Mouse (Mus musculus): ENCODE measurements around the gene Kcnj10. TPM values are rescaled to one million over a fixed set of nuclear protein-coding genes. Genes with fewer than 3 reads are reported as not detected.
A peak's percentile ranks its signal among the peaks of the same experiment; 100 is the strongest.

Gene Kcnj10
- polyA plus RNA-seq, 1 experiment from 2014 or later, result 2.6 TPM

- Histone ChIP-seq H3K27ac (ENCODE audit: low read depth, low read length) (0 out of 2 replicates have a peak overlapping the region, but pooled peaks have one; percentile 5), H3K4me1 (ENCODE audit: control insufficient read depth, insufficient read depth, low read length) (peaks cover 18% of the 10 kb centered on the region), H3K4me2 (ENCODE audit: low read depth, low read length) (peak overlapping the region; percentile 72), H3K4me3 (ENCODE audit: low read depth, low read length) (peak overlapping the region; percentile 45), H3K9me3 (ENCODE audit: control insufficient read depth, low read length) (no peaks in the 10 kb centered on the region), H3K9ac (replicated peaks; ENCODE audit: low read depth, low read length) (peak overlapping the region; percentile 62), H3K36me3 (ENCODE audit: control insufficient read depth, insufficient read depth, low read length) (no peaks in the 10 kb centered on the region), H3K27me3 (ENCODE audit: control insufficient read depth, insufficient read depth, low read length) (no peaks in the 10 kb centered on the region)
- 19% methylated on average over 86 of the region's 94 CpGs for WGBS
- peak; percentile 50 for ATAC-seq (ENCODE audit: low read depth)
These were observed 15.1 kb upstream of the Kcnj10 start for GRCm38 (mm10) chr1:172325680-172326535.

- peak overlapping the region; percentile 62; the same call in 1 of the 2 replicates for H3K9ac ChIP-seq (replicated peaks; ENCODE audit: low read depth, low read length)
These were observed 14.3 kb upstream of the Kcnj10 start for GRCm38 (mm10) chr1:172326684-172327083.

GRCm38 (mm10) chr1:172327206-172328001 lies 13.6 kb upstream of the Kcnj10 start:
- no peaks in the 10 kb centered on the region for H3K27me3 ChIP-seq (ENCODE audit: control insufficient read depth, insufficient read depth, low read length)
- no peak overlapping the region for H3K27ac ChIP-seq (ENCODE audit: low read depth, low read length)
- H3K4me2 ChIP-seq (ENCODE audit: low read depth, low read length), result no peak overlapping the region
- 90% methylated on average over 16 of the region's 16 CpGs for WGBS
- H3K4me1 ChIP-seq (ENCODE audit: control insufficient read depth, insufficient read depth, low read length), result peaks cover 18% of the 10 kb centered on the region
- H3K9me3 ChIP-seq (ENCODE audit: control insufficient read depth, low read length), result no peaks in the 10 kb centered on the region
- no peak overlapping the region for H3K4me3 ChIP-seq (ENCODE audit: low read depth, low read length)
- H3K9ac ChIP-seq (replicated peaks; ENCODE audit: low read depth, low read length), result no peak overlapping the region
- no peaks in the 10 kb centered on the region for H3K36me3 ChIP-seq (ENCODE audit: control insufficient read depth, insufficient read depth, low read length)
- ATAC-seq (ENCODE audit: low read depth), result no peak

More at GRCm38 (mm10) chr1:172326684-172327083, 14.3 kb upstream of the Kcnj10 start:
- Histone ChIP-seq H3K9me3 (ENCODE audit: control insufficient read depth, low read length) (no peaks in the 10 kb centered on the region), H3K27ac (ENCODE audit: low read depth, low read length) (no peak overlapping the region), H3K4me1 (ENCODE audit: control insufficient read depth, insufficient read depth, low read length) (peaks cover 18% of the 10 kb centered on the region), H3K36me3 (ENCODE audit: control insufficient read depth, insufficient read depth, low read length) (no peaks in the 10 kb centered on the region), H3K4me3 (ENCODE audit: low read depth, low read length) (peak overlapping the region; percentile 45), H3K27me3 (ENCODE audit: control insufficient read depth, insufficient read depth, low read length) (no peaks in the 10 kb centered on the region), H3K4me2 (ENCODE audit: low read depth, low read length) (peak overlapping the region; percentile 72)
- no peak for ATAC-seq (ENCODE audit: low read depth)
- 63% methylated on average over 11 of the region's 11 CpGs for WGBS

GRCm38 (mm10) chr1:172328041-172328440 lies 13.0 kb upstream of the Kcnj10 start:
- H3K4me1 ChIP-seq (ENCODE audit: control insufficient read depth, insufficient read depth, low read length), result peaks cover 18% of the 10 kb centered on the region

GRCm38 (mm10) chr1:172328461-172328860 lies 12.5 kb upstream of the Kcnj10 start:
- no peak for ATAC-seq (ENCODE audit: low read depth)
- peak overlapping the region; percentile 24; the same call in 1 of the 2 replicates for H3K4me3 ChIP-seq (ENCODE audit: low read depth, low read length)
- WGBS, result 83% methylated on average over 7 of the region's 7 CpGs
- peaks cover 18% of the 10 kb centered on the region for H3K4me1 ChIP-seq (ENCODE audit: control insufficient read depth, insufficient read depth, low read length)
- H3K4me2 ChIP-seq (ENCODE audit: low read depth, low read length), result peak overlapping the region; percentile 46; the same call in 1 of the 2 replicates
- H3K9ac ChIP-seq (replicated peaks; ENCODE audit: low read depth, low read length), result no peak overlapping the region
- H3K27me3 ChIP-seq (ENCODE audit: control insufficient read depth, insufficient read depth, low read length), result no peaks in the 10 kb centered on the region
- H3K9me3 ChIP-seq (ENCODE audit: control insufficient read depth, low read length), result no peaks in the 10 kb centered on the region
- no peak overlapping the region for H3K27ac ChIP-seq (ENCODE audit: low read depth, low read length)
- H3K36me3 ChIP-seq (ENCODE audit: control insufficient read depth, insufficient read depth, low read length), result no peaks in the 10 kb centered on the region

More at GRCm38 (mm10) chr1:172328041-172328440, 13.0 kb upstream of the Kcnj10 start:
- WGBS, result 88% methylated on average over 3 of the region's 3 CpGs
- no peak overlapping the region for H3K4me3 ChIP-seq (ENCODE audit: low read depth, low read length)
- H3K9me3 ChIP-seq (ENCODE audit: control insufficient read depth, low read length), result no peaks in the 10 kb centered on the region
- no peak overlapping the region for H3K27ac ChIP-seq (ENCODE audit: low read depth, low read length)
- no peaks in the 10 kb centered on the region for H3K27me3 ChIP-seq (ENCODE audit: control insufficient read depth, insufficient read depth, low read length)
- no peak overlapping the region for H3K4me2 ChIP-seq (ENCODE audit: low read depth, low read length)
- ATAC-seq (ENCODE audit: low read depth), result no peak
- H3K36me3 ChIP-seq (ENCODE audit: control insufficient read depth, insufficient read depth, low read length), result no peaks in the 10 kb centered on the region
- no peak overlapping the region for H3K9ac ChIP-seq (replicated peaks; ENCODE audit: low read depth, low read length)

GRCm38 (mm10) chr1:172329131-172329530 lies 11.9 kb upstream of the Kcnj10 start, which contains the start of gene Kcnj9:
TSS of gene Kcnj9 (minus strand) at chr1:172329318.
- Histone ChIP-seq H3K4me3 (ENCODE audit: low read depth, low read length) (peak within 1 kb of the TSS; percentile 24), H3K27me3 (ENCODE audit: control insufficient read depth, insufficient read depth, low read length) (no peaks in the 10 kb centered on the region), H3K36me3 (ENCODE audit: control insufficient read depth, insufficient read depth, low read length) (no peaks in the 10 kb centered on the region), H3K4me1 (ENCODE audit: control insufficient read depth, insufficient read depth, low read length) (peaks cover 18% of the 10 kb centered on the region), H3K27ac (ENCODE audit: low read depth, low read length) (no peak within 1 kb of the TSS), H3K4me2 (ENCODE audit: low read depth, low read length) (peak within 1 kb of the TSS; percentile 46), H3K9me3 (ENCODE audit: control insufficient read depth, low read length) (no peaks in the 10 kb centered on the region), H3K9ac (replicated peaks; ENCODE audit: low read depth, low read length) (0 out of 2 replicates have a peak within 1 kb of the TSS, but pooled peaks have one; percentile 41)
- ATAC-seq (ENCODE audit: low read depth), result peak; percentile 81
- 19% methylated on average over 9 of the region's 9 CpGs for WGBS

GRCm38 (mm10) chr1:172329616-172330015 lies 11.4 kb upstream of the Kcnj10 start:
- Histone ChIP-seq H3K4me2 (ENCODE audit: low read depth, low read length) (no peak overlapping the region), H3K36me3 (ENCODE audit: control insufficient read depth, insufficient read depth, low read length) (no peaks in the 10 kb centered on the region), H3K4me1 (ENCODE audit: control insufficient read depth, insufficient read depth, low read length) (peaks cover 18% of the 10 kb centered on the region), H3K9me3 (ENCODE audit: control insufficient read depth, low read length) (no peaks in the 10 kb centered on the region), H3K9ac (replicated peaks; ENCODE audit: low read depth, low read length) (no peak overlapping the region), H3K27ac (ENCODE audit: low read depth, low read length) (no peak overlapping the region), H3K27me3 (ENCODE audit: control insufficient read depth, insufficient read depth, low read length) (no peaks in the 10 kb centered on the region), H3K4me3 (ENCODE audit: low read depth, low read length) (no peak overlapping the region)
- 73% methylated on average over 6 of the region's 6 CpGs for WGBS
- no peak for ATAC-seq (ENCODE audit: low read depth)

- H3K4me2 ChIP-seq (ENCODE audit: low read depth, low read length), result no peak overlapping the region
- 61% methylated on average over 8 of the region's 8 CpGs for WGBS
- ATAC-seq (ENCODE audit: low read depth), result no peak
- H3K4me1 ChIP-seq (ENCODE audit: control insufficient read depth, insufficient read depth, low read length), result peaks cover 11% of the 10 kb centered on the region
- H3K9ac ChIP-seq (replicated peaks; ENCODE audit: low read depth, low read length), result no peak overlapping the region
- no peaks in the 10 kb centered on the region for H3K36me3 ChIP-seq (ENCODE audit: control insufficient read depth, insufficient read depth, low read length)
- H3K4me3 ChIP-seq (ENCODE audit: low read depth, low read length), result no peak overlapping the region
- H3K27me3 ChIP-seq (ENCODE audit: control insufficient read depth, insufficient read depth, low read length), result no peaks in the 10 kb centered on the region
- no peak overlapping the region for H3K27ac ChIP-seq (ENCODE audit: low read depth, low read length)
- no peaks in the 10 kb centered on the region for H3K9me3 ChIP-seq (ENCODE audit: control insufficient read depth, low read length)
These were observed 9.5 kb upstream of the Kcnj10 start for GRCm38 (mm10) chr1:172331422-172331947.

Measured in neural tube, embryonic 14.5 days (tissue).